Mouse (Mus musculus) right cerebral cortex, adult 2 months (tissue): ENCODE results near the gene Tmem44.

Source experiments
- DNase-seq, 2 experiments: peaks; one replicate each; pipeline ENCODE4 v3.0.0; 2021 to 2022; ENCODE audit warnings: low spot score in 2 of 2

Tmem44 gene

GRCm38 (mm10) chr16:30550748-30551192 is at the start of gene Tmem44:
Gene Tmem44 (minus strand): TSS chr16:30550842.
- no peak for DNase-seq

- DNase-seq, result peak; percentile 79 to 83
Measured at GRCm38 (mm10) chr16:30599491-30600268, 49.0 kb upstream of the Tmem44 start, which contains the start of gene Fam43a. Gene Fam43a (plus strand): TSS chr16:30599723.

GRCm38 (mm10) chr16:30596959-30597681 is 46.5 kb upstream of the Tmem44 start:
- DNase-seq, result peak; percentile 98 to 99

- DNase-seq, result peak in 1 of 2 experiments; percentile 19
Measured at GRCm38 (mm10) chr16:30595835-30596557, 45.4 kb upstream of the Tmem44 start.

- no peak for DNase-seq
Measured at GRCm38 (mm10) chr16:30595356-30595755, 44.7 kb upstream of the Tmem44 start.

GRCm38 (mm10) chr16:30591990-30592389 is 41.3 kb upstream of the Tmem44 start:
- no peak for DNase-seq

- DNase-seq, result no peak
Measured at GRCm38 (mm10) chr16:30590264-30591209, 39.9 kb upstream of the Tmem44 start.

GRCm38 (mm10) chr16:30587494-30588327 is 37.1 kb upstream of the Tmem44 start, which contains the start of gene Lsg1:
Gene Lsg1 (minus strand): TSS chr16:30587592.
- DNase-seq, result peak; percentile 84 to 90

GRCm38 (mm10) chr16:30586935-30587493 is 36.4 kb upstream of the Tmem44 start:
- no peak for DNase-seq

GRCm38 (mm10) chr16:30580765-30581164 is 30.1 kb upstream of the Tmem44 start:
- DNase-seq, result no peak

- DNase-seq, result no peak
Measured at GRCm38 (mm10) chr16:30576392-30576791, 25.8 kb upstream of the Tmem44 start.

GRCm38 (mm10) chr16:30575815-30576214 is 25.2 kb upstream of the Tmem44 start:
- DNase-seq, result no peak

GRCm38 (mm10) chr16:30572239-30572638 is 21.6 kb upstream of the Tmem44 start:
- no peak for DNase-seq

GRCm38 (mm10) chr16:30571378-30571777 is 20.7 kb upstream of the Tmem44 start:
- DNase-seq, result no peak

- DNase-seq, result no peak
Measured at GRCm38 (mm10) chr16:30570173-30570572, 19.5 kb upstream of the Tmem44 start.

GRCm38 (mm10) chr16:30565631-30566030 is 15.0 kb upstream of the Tmem44 start:
- no peak for DNase-seq

- no peak for DNase-seq
Measured at GRCm38 (mm10) chr16:30560601-30561000, 10.0 kb upstream of the Tmem44 start.

- DNase-seq, result no peak
Measured at GRCm38 (mm10) chr16:30559312-30559992, 8.8 kb upstream of the Tmem44 start.

GRCm38 (mm10) chr16:30554109-30554508 is 3.5 kb upstream of the Tmem44 start:
- no peak for DNase-seq
